In genomic region chrX:99978354-99978753, GRCm38 (mm10) we compare ENCODE assay signal across 18 mouse cellular contexts. TPM values are rescaled to one million over a fixed set of nuclear protein-coding genes. Genes with fewer than 3 reads are reported as not detected.
DNase-seq lines count a peak whose midpoint lies in the region; TF ChIP-seq lines count a peak whose summit lies in the region.
"Had no signal": no experiment of that assay in that cellular context is flagged by ENCODE, and none has a peak within 500 bp of the region (broad histone marks: within the 10 kb centered on the region; RNA-seq: fewer than 3 reads in every experiment).

No protein-coding gene starts in this region.

- DNase-seq in cerebellum, postnatal 10 days: peak; percentile 9 to 19
- DNase-seq in cerebellum, adult 8-10 months: no peak
- DNase-seq in layer of hippocampus, adult 2 months (ENCODE audit: low spot score in 2 of 2): no peak
- DNase-seq in layer of hippocampus, adult 9-11 months: no peak
- peak; percentile 14 for DNase-seq in retina, embryonic 14.5 days (ENCODE audit: low spot score)
- no peak for DNase-seq in retina, postnatal 1 day
- DNase-seq in spleen, adult 18-20 months: no peak
- DNase-seq: adrenal gland, postnatal 10 days; cerebellum, adult 11 months; gastrocnemius, postnatal 10 days; heart, adult 18-20 months; heart, postnatal 4 days; kidney, postnatal 10 days; right cerebral cortex, postnatal 25 days had no signal

- H3K27ac ChIP-seq in layer of hippocampus, adult 2 months: no peak overlapping the region
- H3K27ac ChIP-seq: heart, embryonic 15.5 days; limb, embryonic 10.5 days; midbrain, embryonic 15.5 days; neural tube, embryonic 15.5 days had no signal

- peak; percentile 69 for TF ChIP-seq CTCF in layer of hippocampus, adult 2 months (conservative IDR thresholded peaks at IDR 0.05)

- H3K4me3 ChIP-seq in layer of hippocampus, adult 2 months: no peak overlapping the region
- H3K4me3 ChIP-seq: heart, embryonic 15.5 days; limb, embryonic 10.5 days; midbrain, embryonic 15.5 days; neural tube, embryonic 15.5 days had no signal

RNA-seq across cellular contexts. Expression of gene Eda, which starts 2.9 kb away (rescaled TPM):
- 1 to 10 TPM; 4.7 to 5.7 TPM for total RNA-seq in layer of hippocampus, adult 2 months (2021)

Comparison
In these comparisons a context has a peak if more than half of its experiments do, and no peak if none do; other contexts are left out.
1. DNase-seq: peak in cerebellum, postnatal 10 days (2 of 2) and retina, embryonic 14.5 days (single experiment); none in cerebellum, adult 8-10 months (single experiment), layer of hippocampus, adult 2 months (0 of 2), layer of hippocampus, adult 9-11 months (single experiment), retina, postnatal 1 day (single experiment) and spleen, adult 18-20 months (0 of 2).